Mouse (Mus musculus) limb, embryonic 13.5 days (tissue): ENCODE results near the gene Aldh6a1. TPM values are rescaled to one million over a fixed set of nuclear protein-coding genes. Genes with fewer than 3 reads are reported as not detected.

Source experiments
- ATAC-seq: fragments of 200-750 bp; cut with Nextera tagmentation; 2 replicates; pipeline ENCODE4 v1.8.0; 2017; ENCODE audit warnings: low read depth, moderate number of reproducible peaks, moderate TSS enrichment; ENCODE audit not compliant: low FRiP score
- H3K27ac ChIP-seq: fragments of 300-500 bp; sonication (generic); 2 replicates; pipeline ENCODE4 v1.5.1; 2015; ENCODE audit warnings: inconsistent platforms, mild to moderate bottlenecking, moderate library complexity
- H3K27me3 ChIP-seq: fragments of 300-500 bp; sonication (generic); 2 replicates; pipeline ENCODE4 v1.6.1; 2015; ENCODE audit warnings: mild to moderate bottlenecking, inconsistent platforms
- H3K36me3 ChIP-seq: fragments of 300-500 bp; sonication (generic); 2 replicates; pipeline ENCODE4 v1.6.1; 2015; ENCODE audit warnings: inconsistent platforms, mild to moderate bottlenecking, moderate library complexity
- H3K4me1 ChIP-seq: fragments of 300-500 bp; sonication (generic); 2 replicates; pipeline ENCODE4 v1.6.1; 2015; ENCODE audit warnings: inconsistent platforms
- H3K4me2 ChIP-seq: fragments of 300-500 bp; sonication (generic); replicated peaks from 2 replicates; pipeline ENCODE4 v1.6.1; 2015; ENCODE audit warnings: inconsistent platforms, mild to moderate bottlenecking, moderate library complexity
- H3K4me3 ChIP-seq: fragments of 300-500 bp; sonication (generic); 2 replicates; pipeline ENCODE4 v1.5.1; 2015; ENCODE audit warnings: moderate library complexity, mild to moderate bottlenecking, inconsistent platforms
- H3K9ac ChIP-seq: fragments of 300-500 bp; sonication (generic); 2 replicates; pipeline ENCODE4 v1.6.1; 2015; ENCODE audit warnings: mild to moderate bottlenecking, inconsistent platforms
- H3K9me3 ChIP-seq: fragments of 300-500 bp; sonication (generic); 2 replicates; pipeline ENCODE4 v1.6.1; 2016; ENCODE audit warnings: inconsistent platforms
- WGBS: fragments of 180-500 bp; shearing (Covaris S2); methylation state at CpG from one replicate; pipeline ENCODE4 v1.1.7; 2015; 5-methylcytosine and 5-hydroxymethylcytosine counted together
- polyA plus RNA-seq: library from polyadenylated mRNA; unstranded; fragments of >200 nt; fragmentation: Nextera tagmentation; extraction: Ambion mirVana; gene quantifications from 2 replicates; pipeline ENCODE4 v1.2.1, GENCODE M21; 2015

Aldh6a1 gene
- polyA plus RNA-seq = 35.6 and 36.5 TPM in 2 replicates

- Histone ChIP-seq H3K36me3 (no peaks in the 10 kb centered on the region), H3K4me1 (peaks cover 20% of the 10 kb centered on the region), H3K9me3 (no peaks in the 10 kb centered on the region), H3K4me3 (peak within 1 kb of the TSS; percentile 79), H3K27me3 (no peaks in the 10 kb centered on the region), H3K9ac (peak within 1 kb of the TSS; percentile 75), H3K4me2 (peak within 1 kb of the TSS; percentile 88), H3K27ac (peak within 1 kb of the TSS; percentile 48)
- WGBS = under 1% methylated on average over 49 of the region's 49 CpGs
- ATAC-seq = peak; percentile 99
These were observed at the start of gene Aldh6a1, which contains the start of gene Lin52 for GRCm38 (mm10) chr12:84450718-84451646. Gene Aldh6a1 (minus strand): TSS chr12:84451004. Gene Lin52 (plus strand): TSS chr12:84451422.

GRCm38 (mm10) chr12:84496795-84497194, 46.0 kb upstream of the Aldh6a1 start:
- no peak overlapping the region for H3K27ac ChIP-seq
- H3K4me1 ChIP-seq = no peaks in the 10 kb centered on the region
- no peaks in the 10 kb centered on the region for H3K9me3 ChIP-seq
- H3K4me2 ChIP-seq = no peak overlapping the region
- no peak overlapping the region for H3K4me3 ChIP-seq
- ATAC-seq = no peak
- H3K36me3 ChIP-seq = no peaks in the 10 kb centered on the region
- 96% methylated on average over 1 of the region's 1 CpGs for WGBS
- H3K27me3 ChIP-seq = no peaks in the 10 kb centered on the region
- no peak overlapping the region for H3K9ac ChIP-seq

- no peaks in the 10 kb centered on the region for H3K9me3 ChIP-seq
- H3K27me3 ChIP-seq = no peaks in the 10 kb centered on the region
- H3K36me3 ChIP-seq = no peaks in the 10 kb centered on the region
- H3K4me2 ChIP-seq = no peak overlapping the region
- no peak overlapping the region for H3K27ac ChIP-seq
- H3K4me1 ChIP-seq = peaks cover 10% of the 10 kb centered on the region
- WGBS = 14% methylated on average over 8 of the region's 8 CpGs
- H3K9ac ChIP-seq = no peak overlapping the region
- ATAC-seq = no peak
- H3K4me3 ChIP-seq = no peak overlapping the region
These were observed 36.7 kb upstream of the Aldh6a1 start for GRCm38 (mm10) chr12:84487324-84488056.

- Histone ChIP-seq H3K4me3 (no peak overlapping the region), H3K4me2 (no peak overlapping the region), H3K27ac (no peak overlapping the region), H3K36me3 (peaks cover 18% of the 10 kb centered on the region; the same call in 1 of the 2 replicates), H3K9ac (no peak overlapping the region), H3K4me1 (peaks cover 9% of the 10 kb centered on the region), H3K9me3 (no peaks in the 10 kb centered on the region), H3K27me3 (no peaks in the 10 kb centered on the region)
- no peak for ATAC-seq
- 57% methylated on average over 14 of the region's 14 CpGs for WGBS
These were observed 32.2 kb upstream of the Aldh6a1 start for GRCm38 (mm10) chr12:84482778-84483585.

GRCm38 (mm10) chr12:84481251-84481650, 30.4 kb upstream of the Aldh6a1 start:
- 66% methylated on average over 2 of the region's 2 CpGs for WGBS
- Histone ChIP-seq H3K36me3 (peaks cover 18% of the 10 kb centered on the region; the same call in 1 of the 2 replicates), H3K9ac (no peak overlapping the region), H3K4me3 (no peak overlapping the region), H3K9me3 (no peaks in the 10 kb centered on the region), H3K4me1 (no peaks in the 10 kb centered on the region), H3K27me3 (no peaks in the 10 kb centered on the region), H3K4me2 (no peak overlapping the region), H3K27ac (no peak overlapping the region)
- ATAC-seq = no peak

GRCm38 (mm10) chr12:84478937-84479336, 28.1 kb upstream of the Aldh6a1 start:
- Histone ChIP-seq H3K4me2 (no peak overlapping the region), H3K27ac (no peak overlapping the region), H3K9me3 (no peaks in the 10 kb centered on the region), H3K4me1 (no peaks in the 10 kb centered on the region), H3K9ac (no peak overlapping the region), H3K4me3 (no peak overlapping the region), H3K27me3 (no peaks in the 10 kb centered on the region), H3K36me3 (peaks cover 23% of the 10 kb centered on the region)
- 88% methylated on average over 7 of the region's 7 CpGs for WGBS
- no peak for ATAC-seq

GRCm38 (mm10) chr12:84468701-84469100, 17.9 kb upstream of the Aldh6a1 start:
- H3K9me3 ChIP-seq = no peaks in the 10 kb centered on the region
- WGBS = 4% methylated on average over 1 of the region's 1 CpGs
- no peak overlapping the region for H3K4me2 ChIP-seq
- no peak overlapping the region for H3K4me3 ChIP-seq
- H3K36me3 ChIP-seq = peaks cover 11% of the 10 kb centered on the region
- H3K4me1 ChIP-seq = no peaks in the 10 kb centered on the region
- H3K27ac ChIP-seq = no peak overlapping the region
- H3K27me3 ChIP-seq = no peaks in the 10 kb centered on the region
- no peak for ATAC-seq
- no peak overlapping the region for H3K9ac ChIP-seq

GRCm38 (mm10) chr12:84462856-84463255, 12.1 kb upstream of the Aldh6a1 start:
- peaks cover 44% of the 10 kb centered on the region for H3K36me3 ChIP-seq
- no peak for ATAC-seq
- WGBS = 86% methylated on average over 3 of the region's 3 CpGs
- no peak overlapping the region for H3K9ac ChIP-seq
- no peak overlapping the region for H3K27ac ChIP-seq
- H3K9me3 ChIP-seq = no peaks in the 10 kb centered on the region
- no peaks in the 10 kb centered on the region for H3K27me3 ChIP-seq
- no peaks in the 10 kb centered on the region for H3K4me1 ChIP-seq
- no peak overlapping the region for H3K4me2 ChIP-seq
- H3K4me3 ChIP-seq = no peak overlapping the region

GRCm38 (mm10) chr12:84461416-84461815, 10.6 kb upstream of the Aldh6a1 start:
- Histone ChIP-seq H3K9ac (no peak overlapping the region), H3K4me3 (no peak overlapping the region), H3K4me2 (no peak overlapping the region), H3K4me1 (no peaks in the 10 kb centered on the region), H3K36me3 (peaks cover 55% of the 10 kb centered on the region), H3K9me3 (no peaks in the 10 kb centered on the region), H3K27ac (no peak overlapping the region), H3K27me3 (no peaks in the 10 kb centered on the region)
- whole genome bisulfite sequencing = 90% methylated on average over 5 of the region's 5 CpGs
- ATAC-seq = no peak

- H3K4me3 ChIP-seq = no peak overlapping the region
- peaks cover 54% of the 10 kb centered on the region for H3K36me3 ChIP-seq
- H3K27me3 ChIP-seq = no peaks in the 10 kb centered on the region
- no peaks in the 10 kb centered on the region for H3K4me1 ChIP-seq
- no peak overlapping the region for H3K4me2 ChIP-seq
- ATAC-seq = no peak
- H3K9ac ChIP-seq = no peak overlapping the region
- no peaks in the 10 kb centered on the region for H3K9me3 ChIP-seq
- 59% methylated on average over 1 of the region's 1 CpGs for WGBS
- H3K27ac ChIP-seq = no peak overlapping the region
These were observed 9.0 kb upstream of the Aldh6a1 start for GRCm38 (mm10) chr12:84459845-84460244.

- Histone ChIP-seq H3K27me3 (no peaks in the 10 kb centered on the region), H3K9me3 (no peaks in the 10 kb centered on the region), H3K27ac (no peak overlapping the region), H3K4me1 (peaks cover 11% of the 10 kb centered on the region), H3K36me3 (peaks cover 34% of the 10 kb centered on the region), H3K4me3 (no peak overlapping the region), H3K4me2 (no peak overlapping the region), H3K9ac (no peak overlapping the region)
- WGBS = 95% methylated on average over 3 of the region's 3 CpGs
- no peak for ATAC-seq
These were observed 6.1 kb upstream of the Aldh6a1 start for GRCm38 (mm10) chr12:84456911-84457310.
